Mouse (Mus musculus) frontal cortex, postnatal 14 days (tissue): ENCODE measurements around the gene Msi2.

Experiments used
- DNase-seq, 2 experiments: peaks; one replicate each; pipeline ENCODE4 v3.0.0; 2022; ENCODE audit warnings: low spot score in 2 of 2

Msi2 gene

DNA sequence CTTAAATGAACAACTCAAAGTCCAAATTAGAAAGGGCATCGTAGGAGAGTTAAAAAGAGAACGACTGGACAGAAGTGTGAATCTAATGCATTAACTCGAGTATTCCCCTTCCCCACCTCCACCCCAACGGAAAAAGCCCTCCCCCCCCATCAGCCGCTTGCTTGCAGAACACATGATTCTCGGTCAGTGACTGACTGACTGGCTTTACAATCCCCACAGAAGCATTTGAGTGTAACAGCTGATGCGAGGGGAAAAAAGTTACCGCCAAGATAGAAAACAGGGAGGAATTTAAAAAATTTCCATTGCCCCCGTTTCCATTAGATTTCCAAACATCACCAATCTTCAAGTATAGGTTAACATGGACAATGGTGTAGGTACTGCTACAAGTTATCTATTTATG lies 4.8 kb downstream of the Msi2 start:
- no peak for DNase-seq

DNA sequence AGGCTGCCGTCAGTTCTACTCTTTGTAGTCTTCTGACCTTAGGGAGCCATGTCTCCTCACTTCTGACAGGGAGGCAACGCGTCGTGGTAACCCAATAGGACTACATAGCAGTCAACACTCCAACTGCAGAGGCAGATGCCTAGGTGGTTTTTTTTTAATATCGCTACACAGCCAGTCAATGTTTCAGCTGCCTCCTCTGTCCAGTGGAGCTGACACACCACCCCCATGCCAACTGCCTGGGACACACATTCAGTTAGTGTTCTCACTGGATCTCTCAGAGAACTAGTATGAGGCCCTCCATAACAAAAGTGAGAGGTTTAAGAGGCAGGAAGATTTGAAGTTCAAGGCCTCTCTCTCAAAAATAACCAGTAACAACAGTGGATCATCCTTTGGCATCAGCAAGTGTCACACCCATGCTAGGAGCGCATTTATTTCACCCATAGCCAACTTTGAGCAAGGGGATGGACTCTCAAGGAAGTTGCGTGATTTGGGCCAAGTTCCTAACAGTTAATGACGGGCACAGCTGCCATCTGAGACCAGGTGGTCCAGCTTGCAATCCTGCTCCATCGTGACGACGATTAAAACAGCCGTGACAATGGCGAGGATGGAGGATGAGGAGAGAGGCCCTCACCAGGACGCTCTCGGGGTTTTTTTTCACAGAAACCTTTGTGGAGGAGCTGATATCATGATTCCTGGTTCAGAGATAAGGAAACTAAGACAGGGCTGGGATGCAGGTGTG lies 8.3 kb downstream of the Msi2 start:
- no peak for DNase-seq

GRCm38 (mm10) chr11:88707228-88707775 lies 11.0 kb downstream of the Msi2 start:
- DNase-seq = no peak

- DNase-seq = no peak
Observed at GRCm38 (mm10) chr11:88704688-88705087, 13.6 kb downstream of the Msi2 start.

GRCm38 (mm10) chr11:88703220-88703619 lies 15.1 kb downstream of the Msi2 start:
- DNase-seq = no peak

GRCm38 (mm10) chr11:88701976-88702659 lies 16.2 kb downstream of the Msi2 start:
- DNase-seq = no peak

GRCm38 (mm10) chr11:88701020-88701419 lies 17.3 kb downstream of the Msi2 start:
- DNase-seq = no peak

DNA sequence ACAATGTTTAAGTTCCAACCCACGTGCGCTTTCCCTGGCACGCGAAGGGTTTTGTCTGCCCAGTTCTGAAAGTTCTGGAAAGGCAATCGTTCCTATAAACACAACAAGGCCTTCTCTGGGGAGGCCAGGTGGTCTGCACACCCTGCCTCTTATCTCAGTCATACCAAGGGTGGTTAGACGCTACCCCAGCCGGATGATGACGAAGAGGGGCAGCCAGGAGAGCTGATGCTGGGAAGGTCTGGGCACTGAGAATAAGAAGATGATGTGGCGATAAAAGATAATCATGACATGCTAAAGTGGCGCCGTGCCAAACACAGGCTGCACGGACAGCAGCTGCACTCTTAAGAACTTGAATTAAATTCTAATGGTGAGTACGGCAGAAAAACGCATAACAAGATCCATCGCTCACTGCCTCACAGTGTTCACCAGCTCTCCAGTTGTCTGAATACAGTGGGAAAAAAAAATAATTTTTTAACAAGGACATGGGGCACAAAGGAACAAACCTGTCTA lies 18.1 kb downstream of the Msi2 start:
- DNase-seq = no peak

- no peak for DNase-seq
Observed at GRCm38 (mm10) chr11:88693905-88694893, 24.1 kb downstream of the Msi2 start.

DNA sequence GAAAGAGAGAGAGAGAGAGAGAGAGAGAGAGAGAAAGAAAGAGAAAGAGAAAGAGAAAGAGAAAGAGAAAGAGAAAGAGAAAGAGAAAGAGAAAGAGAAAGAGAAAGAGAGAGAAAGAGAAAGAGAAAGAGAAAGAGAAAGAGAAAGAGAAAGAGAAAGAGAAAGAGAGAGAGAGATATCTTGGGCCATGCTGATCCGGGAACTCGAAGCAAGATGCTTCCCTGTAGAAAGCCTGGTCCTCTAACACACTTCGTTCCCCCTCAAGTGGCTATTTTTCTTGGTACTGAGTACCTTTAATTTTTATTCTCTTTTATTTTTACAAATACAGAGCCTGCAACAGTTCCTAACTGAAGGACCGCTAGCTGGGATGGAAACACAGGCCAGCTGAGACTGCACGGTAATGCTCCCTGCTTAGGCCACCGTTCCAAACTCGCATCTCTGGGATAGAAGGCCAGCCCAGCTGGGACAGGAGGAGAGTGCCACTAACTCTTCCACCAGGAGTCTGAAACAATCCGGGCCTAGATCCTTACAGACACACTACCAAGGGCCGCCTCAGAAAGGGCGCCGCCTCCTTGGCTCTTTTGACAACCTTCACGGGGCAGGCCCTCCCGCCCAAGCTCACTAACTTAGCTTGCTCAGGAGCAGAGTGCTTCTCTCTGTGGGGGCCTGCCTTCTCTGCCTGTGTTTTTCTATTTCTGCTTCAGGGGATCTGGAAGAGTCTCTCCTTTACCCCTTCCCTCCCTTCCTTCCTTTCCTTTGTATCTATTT lies 25.1 kb downstream of the Msi2 start:
- no peak for DNase-seq

GRCm38 (mm10) chr11:88692374-88692773 lies 25.9 kb downstream of the Msi2 start:
- no peak for DNase-seq

DNA sequence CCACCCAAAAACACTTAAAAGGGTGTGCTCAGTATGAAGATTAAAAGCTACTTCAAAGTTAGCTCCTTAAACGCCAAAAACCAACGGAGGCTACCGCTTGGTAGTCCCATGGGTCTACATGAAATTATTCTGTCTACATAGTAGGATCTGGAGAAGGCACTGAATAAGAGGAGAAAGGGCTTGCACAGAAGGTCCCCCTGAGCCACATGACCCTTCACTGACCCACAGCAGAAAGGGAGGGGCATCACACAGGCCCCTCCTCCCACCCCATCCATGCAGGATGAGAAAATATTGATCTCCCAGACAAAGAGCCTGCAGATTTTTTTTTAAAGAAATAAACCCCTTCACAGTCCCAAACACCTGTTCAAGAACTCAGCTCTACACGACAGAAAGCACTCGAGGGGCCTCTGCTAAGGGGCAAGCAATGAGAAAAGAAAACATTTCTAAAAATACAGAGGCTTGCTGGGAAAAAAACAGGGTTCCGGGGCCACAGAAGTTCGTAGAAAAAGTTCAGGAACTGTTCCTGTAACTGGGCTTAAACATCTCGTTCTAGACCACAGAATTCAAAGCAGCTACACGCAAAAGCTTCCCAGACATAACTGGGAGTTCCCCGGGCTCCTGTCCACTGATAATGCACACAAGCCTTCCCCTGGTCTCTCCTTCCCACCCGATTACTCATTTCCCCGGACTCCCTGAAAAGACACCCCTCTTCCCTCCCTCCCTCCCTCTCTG lies 27.6 kb downstream of the Msi2 start:
- DNase-seq = no peak

DNA sequence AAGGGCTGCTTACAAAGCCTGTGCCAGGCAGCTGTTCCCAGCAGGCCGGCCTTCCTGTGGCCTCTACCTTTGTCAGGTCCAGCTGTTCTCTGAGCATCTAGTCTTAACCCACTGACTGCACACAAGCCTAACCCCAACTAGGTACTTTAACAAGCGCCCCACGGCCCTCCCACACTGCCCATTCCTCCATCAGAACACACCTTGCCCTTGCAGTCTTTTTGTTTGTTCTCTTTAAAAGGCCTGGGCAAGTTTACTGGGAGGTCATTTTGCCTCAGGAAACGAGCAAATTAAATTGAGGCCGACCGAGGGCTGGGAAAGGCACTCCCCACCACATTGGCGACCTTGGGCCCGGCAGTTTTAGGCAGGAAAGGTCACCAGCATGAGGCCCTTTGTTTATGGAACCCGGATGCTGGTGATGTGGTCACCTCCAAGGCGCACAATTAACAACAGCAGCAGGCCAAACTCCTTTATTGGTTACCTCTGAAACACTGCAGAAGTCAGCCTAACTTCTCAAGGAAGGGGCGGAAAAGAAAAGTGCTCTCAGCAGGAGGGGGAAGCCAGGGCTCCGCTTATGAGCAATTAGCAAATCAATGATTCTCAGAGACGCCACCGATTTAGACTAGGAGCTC lies 28.4 kb downstream of the Msi2 start:
- no peak for DNase-seq

DNA sequence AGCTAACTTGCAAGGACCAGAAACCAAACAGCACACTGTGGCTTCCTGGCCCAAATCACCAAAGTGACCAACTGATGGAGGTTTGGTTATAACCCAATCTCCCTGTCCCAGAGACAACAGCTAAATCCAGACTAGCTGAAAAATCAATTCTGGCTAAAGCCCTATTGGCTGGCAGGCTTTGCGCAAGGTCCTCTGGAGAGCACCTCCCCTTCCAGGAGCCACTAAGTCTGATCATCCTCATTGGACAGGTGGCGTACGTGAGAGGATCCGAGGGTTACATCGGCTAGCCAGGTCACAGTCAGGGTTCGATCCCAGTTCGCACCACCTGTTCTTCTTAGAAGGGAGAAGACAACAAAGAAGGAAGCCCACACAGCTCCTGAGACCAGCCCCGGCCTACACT lies 29.7 kb downstream of the Msi2 start:
- no peak for DNase-seq

DNA sequence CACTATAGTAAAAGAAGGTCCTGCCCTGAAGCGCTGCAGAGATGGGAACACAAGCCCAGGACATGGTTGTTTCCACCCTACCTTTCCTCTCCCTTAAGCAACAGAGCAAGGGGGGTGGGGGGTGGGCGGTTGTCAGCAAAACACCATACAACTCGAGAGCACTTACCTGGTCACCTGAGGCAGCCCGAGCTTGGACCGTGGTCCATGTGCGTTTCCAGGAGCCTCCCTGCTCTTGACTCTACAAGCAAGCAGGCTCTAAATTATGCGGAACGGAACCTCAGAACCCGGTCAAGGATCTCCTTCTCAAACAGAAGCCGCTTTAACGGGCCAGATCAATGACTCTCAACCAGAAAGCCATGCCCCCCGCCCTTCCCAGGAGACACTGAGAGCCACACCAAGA lies 30.6 kb downstream of the Msi2 start:
- DNase-seq = no peak

DNA sequence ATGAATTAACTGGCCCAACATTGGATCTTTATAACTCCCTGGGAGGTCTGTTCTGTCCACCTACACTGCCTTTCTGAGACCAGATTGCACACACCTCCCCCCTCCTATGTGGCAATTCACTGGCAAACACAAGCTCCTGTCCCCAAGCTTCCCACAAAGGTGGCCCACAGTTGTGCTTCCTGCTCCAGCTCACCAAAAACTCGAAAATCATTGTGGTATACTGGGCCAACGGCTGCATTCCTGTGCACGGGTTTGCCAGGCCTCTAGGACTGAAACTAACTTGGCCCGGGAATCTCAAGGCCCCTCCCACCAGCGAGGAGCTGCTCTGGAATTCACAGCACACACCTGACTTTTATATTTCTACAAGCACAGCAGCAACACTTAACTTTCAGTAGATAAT lies 31.3 kb downstream of the Msi2 start:
- DNase-seq = no peak

GRCm38 (mm10) chr11:88686061-88686460 lies 32.3 kb downstream of the Msi2 start:
- no peak for DNase-seq

GRCm38 (mm10) chr11:88683026-88683770 lies 35.1 kb downstream of the Msi2 start:
- DNase-seq = no peak

GRCm38 (mm10) chr11:88677350-88677749 lies 41.0 kb downstream of the Msi2 start:
- DNase-seq = no peak
